Mouse (Mus musculus): ENCODE measurements around the gene Noct.

DNA sequence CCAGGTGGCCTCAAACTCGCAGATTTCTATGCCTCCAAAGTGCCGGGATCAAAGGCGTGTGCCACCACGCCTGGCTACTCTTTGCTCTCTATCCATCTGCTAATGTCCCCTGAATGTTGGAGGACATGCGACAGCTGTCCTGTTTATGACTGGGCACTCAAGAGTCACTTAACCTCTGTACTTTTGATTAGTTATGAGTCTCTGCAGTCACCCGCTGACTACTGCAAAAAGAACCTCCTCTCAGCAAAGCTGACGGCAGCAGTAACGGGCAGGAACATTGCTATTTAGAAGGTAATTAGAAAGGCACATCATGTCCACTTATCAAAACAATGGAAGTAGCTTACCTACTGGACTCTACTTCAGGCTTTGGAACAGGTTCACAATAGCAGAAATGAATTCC lies 2.4 kb upstream of the Noct start:
- no peak for TF ChIP-seq CTCF (IDR thresholded peaks at IDR 0.05; ENCODE audit: control insufficient read depth, insufficient read depth, insufficient read length)
- no peak for TF ChIP-seq MAX (IDR thresholded peaks at IDR 0.05)
- no peak for TF ChIP-seq USF1 (IDR thresholded peaks at IDR 0.05; ENCODE audit: low read depth)
- no peak for TF ChIP-seq MYOG (IDR thresholded peaks at IDR 0.05; ENCODE audit: control insufficient read depth, extremely low read depth, insufficient read length)
